Mouse (Mus musculus) kidney, adult 2 months (tissue): ENCODE results near the gene Cabp4.

ENCODE experiments used
- CTCF ChIP-seq: fragments of 200-500 bp; conservative IDR thresholded peaks from 2 replicates; pipeline ENCODE4 v1.5.1; 2011; ENCODE audit warnings: low read depth, mild to moderate bottlenecking, control low read depth, low read length, moderate library complexity, mixed read lengths; ENCODE audit not compliant: insufficient read depth, insufficient read length
- POLR2A ChIP-seq: fragments of 200-500 bp; IDR thresholded peaks from one replicate; pipeline ENCODE4 v1.6.1; 2011; ENCODE audit warnings: low read depth, low read length, control low read depth

DNA sequence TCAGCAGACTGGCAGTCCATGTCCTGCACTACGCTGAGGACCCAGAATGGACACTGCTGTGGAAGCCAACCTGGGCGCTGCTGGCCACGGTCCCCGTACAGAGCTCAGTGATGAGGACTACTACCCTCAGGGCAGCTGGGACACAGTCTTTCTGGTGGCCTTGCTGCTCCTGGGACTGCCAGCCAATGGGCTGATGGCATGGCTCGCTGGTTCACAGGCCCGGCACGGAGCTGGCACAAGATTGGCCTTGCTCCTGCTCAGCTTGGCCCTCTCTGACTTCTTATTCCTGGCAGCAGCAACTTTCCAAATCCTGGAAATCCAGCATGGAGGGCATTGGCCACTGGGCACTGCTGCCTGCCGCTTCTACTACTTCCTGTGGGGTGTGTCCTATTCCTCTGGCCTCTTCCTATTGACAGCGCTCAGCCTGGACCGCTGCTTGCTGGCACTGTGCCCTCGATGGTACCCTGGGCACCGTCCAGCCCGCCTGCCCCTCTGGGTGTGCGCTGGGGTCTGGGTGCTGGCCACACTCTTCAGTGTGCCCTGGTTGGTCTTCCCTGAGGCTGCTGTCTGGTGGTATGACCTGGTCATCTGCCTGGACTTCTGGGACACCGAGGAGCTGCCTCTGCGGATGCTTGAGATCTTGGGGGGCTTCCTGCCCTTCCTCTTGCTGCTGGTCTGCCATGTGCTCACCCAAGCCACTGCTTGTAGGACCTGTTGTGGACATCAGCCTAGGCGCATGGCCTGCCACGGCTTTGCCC, 1.2 kb downstream of the Cabp4 start:
- TF ChIP-seq CTCF = no peak
- no peak for TF ChIP-seq POLR2A
